Mouse (Mus musculus): ENCODE data around the gene Hrh2.
A peak's percentile ranks its signal among the peaks of the same experiment; 100 is the strongest.

The Hrh2 gene

GRCm38 (mm10) chr13:54215777-54216316 lies 23.9 kb downstream of the Hrh2 start:
- no peak for DNase-seq (ENCODE audit: extremely low spot score, low read depth, low spot score)

- DNase-seq (ENCODE audit: extremely low spot score, low read depth, low spot score), result no peak
Observed at GRCm38 (mm10) chr13:54218341-54218740, 26.4 kb downstream of the Hrh2 start.

DNA sequence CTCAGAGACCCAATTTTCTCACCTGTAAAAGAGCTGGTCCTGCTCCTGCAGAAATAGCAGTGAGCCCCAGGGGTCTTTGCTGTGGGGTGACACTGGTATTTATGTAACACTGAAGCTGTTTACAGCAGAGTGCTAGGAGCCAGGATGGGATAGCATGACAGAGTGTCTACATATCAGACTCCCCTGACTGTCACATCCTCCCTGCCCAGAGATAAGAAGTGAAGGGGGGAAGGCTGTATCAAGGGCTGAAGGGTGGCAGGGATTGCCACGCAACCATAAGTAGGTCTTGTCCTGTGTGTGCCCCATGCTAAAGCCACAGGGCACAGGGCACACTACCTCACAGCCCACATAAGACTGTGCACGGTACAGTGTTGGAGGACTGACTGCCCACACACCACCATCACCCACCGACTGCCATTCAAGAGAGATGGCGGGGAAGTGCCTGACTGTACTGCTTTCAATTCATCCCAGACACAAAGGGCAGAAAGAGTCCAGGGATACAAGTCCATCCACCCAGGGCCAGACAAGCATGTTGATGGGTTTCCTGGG lies 29.8 kb downstream of the Hrh2 start:
- DNase-seq (ENCODE audit: extremely low spot score, low read depth, low spot score), result no peak

DNA sequence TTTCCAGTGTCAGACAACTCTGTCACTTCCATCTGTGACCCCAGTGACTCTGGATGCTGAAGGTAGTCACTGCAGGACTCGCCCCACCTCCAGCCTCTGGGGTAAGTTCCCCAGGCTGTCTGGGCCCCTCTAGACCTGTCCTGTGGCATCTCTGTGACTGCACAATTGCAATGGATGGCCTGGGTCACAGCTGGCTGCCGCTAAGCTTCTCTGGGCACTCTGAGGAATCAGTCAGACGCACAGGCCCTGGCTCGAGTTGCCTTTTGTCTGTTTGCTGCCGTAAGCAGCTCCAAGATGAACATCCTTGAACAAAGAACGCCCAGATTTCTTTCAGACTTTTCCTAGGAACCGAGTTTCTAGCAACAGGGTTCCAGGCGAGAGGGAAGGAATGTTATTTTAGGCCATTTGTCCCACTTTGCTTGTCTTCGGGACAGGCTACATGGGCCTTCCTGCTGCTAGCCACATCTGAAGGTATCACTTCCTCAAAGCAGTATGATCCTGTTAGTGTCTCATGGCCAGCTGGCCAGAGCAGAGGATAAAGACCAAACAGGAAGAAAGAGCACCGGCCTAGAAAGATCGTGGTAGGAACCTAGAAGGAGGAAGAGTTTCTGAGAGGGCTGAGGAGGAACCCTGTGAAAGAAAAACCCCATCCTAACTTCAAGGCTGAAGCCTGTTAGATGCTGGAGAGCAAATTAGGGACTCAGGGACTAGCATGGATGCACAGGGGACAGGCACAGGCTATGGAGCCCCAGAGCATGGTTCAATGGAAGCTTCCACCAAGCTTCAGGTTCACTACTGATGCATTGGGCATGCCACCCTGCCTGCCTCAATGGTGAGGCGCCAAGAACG lies 31.2 kb downstream of the Hrh2 start:
- no peak for DNase-seq (ENCODE audit: extremely low spot score, low read depth, low spot score)

GRCm38 (mm10) chr13:54227916-54228483 lies 36.1 kb downstream of the Hrh2 start:
- DNase-seq (ENCODE audit: extremely low spot score, low read depth, low spot score), result no peak

- DNase-seq (ENCODE audit: extremely low spot score, low read depth, low spot score), result no peak
Observed at GRCm38 (mm10) chr13:54230081-54230480, 38.2 kb downstream of the Hrh2 start.

DNA sequence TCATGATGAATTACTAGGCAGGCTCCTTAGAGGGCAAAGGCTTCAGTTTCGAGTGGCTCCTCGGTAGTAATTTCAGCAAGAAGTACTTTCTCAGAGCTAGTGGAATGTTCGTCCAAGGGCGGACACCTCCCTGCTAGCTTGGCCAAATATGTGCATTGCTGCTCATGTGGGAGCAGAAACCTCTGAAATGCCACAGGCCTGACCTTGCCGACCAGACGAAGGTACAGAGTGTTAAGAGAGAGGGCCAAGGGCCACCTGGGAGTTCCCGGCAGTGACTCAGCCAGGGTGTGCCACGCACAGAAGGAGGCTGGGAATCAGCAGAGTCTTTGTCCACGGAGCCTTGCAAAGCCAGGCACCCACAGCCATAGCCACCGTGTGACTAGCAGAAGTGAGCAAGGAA lies 39.9 kb downstream of the Hrh2 start:
- DNase-seq (ENCODE audit: extremely low spot score, low read depth, low spot score), result no peak

DNA sequence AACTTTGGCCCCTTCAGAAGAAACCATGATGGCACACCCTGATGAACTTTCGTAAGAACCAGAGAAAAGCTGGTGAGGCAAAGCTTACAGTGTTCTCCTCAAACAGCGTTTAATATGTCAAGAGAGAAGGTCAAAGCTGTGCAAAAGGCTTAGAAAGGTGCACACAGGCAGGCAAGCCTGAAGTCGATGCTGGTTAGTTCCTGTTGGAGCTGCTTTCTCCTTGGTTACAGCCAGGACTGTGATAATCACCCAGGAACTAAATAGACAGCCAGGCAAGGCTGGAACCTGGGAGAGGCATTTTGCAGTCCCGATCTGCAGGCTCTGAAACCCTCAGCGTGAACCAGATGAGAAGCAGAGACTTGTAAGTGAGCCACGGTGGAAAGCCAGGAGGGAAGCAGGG lies 45.6 kb downstream of the Hrh2 start:
- DNase-seq (ENCODE audit: extremely low spot score, low read depth, low spot score), result no peak

- DNase-seq (ENCODE audit: extremely low spot score, low read depth, low spot score), result no peak
Observed at GRCm38 (mm10) chr13:54238585-54239323, 46.8 kb downstream of the Hrh2 start.

GRCm38 (mm10) chr13:54242380-54242779 lies 50.5 kb downstream of the Hrh2 start:
- DNase-seq (ENCODE audit: extremely low spot score, low read depth, low spot score), result no peak

DNA sequence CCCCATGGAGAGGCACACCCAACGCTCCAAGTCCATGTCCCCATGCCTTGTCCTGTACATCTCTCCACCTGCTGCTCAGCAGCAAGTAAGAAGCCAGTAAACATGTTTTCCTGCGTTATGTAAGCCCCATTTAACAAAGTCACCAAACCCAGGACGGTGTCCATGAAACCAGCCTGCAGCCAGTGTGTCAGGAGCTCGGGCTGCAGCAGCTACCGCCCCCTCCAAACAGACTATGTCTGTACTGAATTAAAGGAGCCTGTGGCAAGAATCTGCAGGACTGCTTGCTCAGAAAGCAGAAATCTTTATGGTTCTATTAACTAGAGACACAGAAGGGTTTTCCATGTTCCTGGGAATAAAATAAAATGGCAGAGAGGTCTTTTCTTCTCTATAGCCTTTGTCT lies 53.3 kb downstream of the Hrh2 start:
- DNase-seq (ENCODE audit: extremely low spot score, low read depth, low spot score), result no peak

DNA sequence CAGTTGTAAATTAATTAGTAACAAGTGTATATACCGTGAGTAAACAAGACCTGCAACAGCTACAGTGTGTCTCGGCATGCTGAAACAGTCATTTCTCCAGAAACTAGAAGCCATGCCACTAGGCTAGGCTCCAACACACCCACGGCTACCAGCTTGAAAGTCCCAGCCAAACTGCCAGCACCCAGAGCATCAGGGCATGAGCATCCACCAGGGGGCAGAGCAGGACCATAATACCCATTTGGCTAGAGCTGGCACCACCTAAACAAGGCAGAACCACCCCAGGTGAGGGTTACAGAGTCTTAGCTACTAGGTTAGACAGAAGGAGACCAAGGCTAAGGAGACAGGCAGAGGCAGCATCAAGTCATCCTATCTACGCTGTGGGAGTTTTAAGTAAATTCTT lies 55.6 kb downstream of the Hrh2 start:
- DNase-seq (ENCODE audit: extremely low spot score, low read depth, low spot score), result peak; percentile 47

- DNase-seq (ENCODE audit: extremely low spot score, low read depth, low spot score), result no peak
Observed at GRCm38 (mm10) chr13:54248436-54248995, 56.6 kb downstream of the Hrh2 start.

DNA sequence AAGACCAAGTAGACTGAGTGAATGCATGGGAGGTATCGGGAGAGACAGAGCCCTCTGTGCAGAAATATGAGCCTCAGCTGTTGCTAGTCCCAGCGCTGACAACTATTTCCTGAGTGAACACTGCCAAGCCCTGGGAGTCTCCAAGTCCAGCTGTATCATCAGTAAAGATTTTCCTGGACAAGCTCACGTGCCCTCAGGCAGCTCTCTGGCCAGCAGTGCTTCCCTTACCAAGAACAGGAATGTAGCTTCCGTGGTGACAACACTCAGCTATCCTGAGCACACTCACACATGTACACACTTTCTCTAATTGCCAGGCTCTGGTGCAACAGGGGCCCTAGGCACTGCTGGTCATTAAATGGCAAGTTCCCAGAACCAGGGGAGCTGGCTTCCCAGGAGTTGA lies 57.1 kb downstream of the Hrh2 start:
- DNase-seq (ENCODE audit: extremely low spot score, low read depth, low spot score), result no peak

- DNase-seq (ENCODE audit: extremely low spot score, low read depth, low spot score), result no peak
Observed at GRCm38 (mm10) chr13:54250346-54250745, 58.4 kb downstream of the Hrh2 start.

DNA sequence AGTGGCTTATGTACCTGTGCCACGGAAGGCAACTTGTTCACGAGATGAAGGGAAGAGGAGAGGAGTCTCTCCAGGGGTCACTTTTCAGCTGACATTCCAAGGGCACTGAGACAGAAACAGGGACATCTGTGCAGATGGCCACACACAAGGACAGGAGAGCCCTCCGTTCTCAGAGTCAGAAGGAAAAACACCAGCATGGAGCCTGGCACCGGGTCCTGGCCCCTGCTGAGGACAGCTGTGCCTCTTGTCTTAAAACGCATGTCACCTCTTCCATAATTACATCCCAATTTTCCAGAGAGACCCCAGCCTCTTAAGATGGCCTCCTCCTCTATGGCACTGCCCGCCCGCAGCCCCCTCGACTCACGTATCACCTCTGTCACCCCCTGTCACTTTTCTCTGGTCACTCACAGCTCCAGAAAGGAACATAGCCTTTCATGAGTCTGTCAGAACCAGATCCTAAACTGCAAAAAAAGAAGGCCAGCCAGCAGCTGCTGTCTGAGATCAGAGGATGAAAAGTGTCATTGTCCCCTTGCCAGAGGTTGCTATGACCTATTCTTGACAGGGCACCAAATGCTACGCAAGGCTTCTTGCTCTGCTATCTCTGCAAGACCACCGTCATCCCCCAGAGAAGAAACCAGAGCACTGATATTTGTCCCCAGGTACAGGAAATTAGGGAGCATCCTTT lies 59.8 kb downstream of the Hrh2 start:
- no peak for DNase-seq (ENCODE audit: extremely low spot score, low read depth, low spot score)

DNA sequence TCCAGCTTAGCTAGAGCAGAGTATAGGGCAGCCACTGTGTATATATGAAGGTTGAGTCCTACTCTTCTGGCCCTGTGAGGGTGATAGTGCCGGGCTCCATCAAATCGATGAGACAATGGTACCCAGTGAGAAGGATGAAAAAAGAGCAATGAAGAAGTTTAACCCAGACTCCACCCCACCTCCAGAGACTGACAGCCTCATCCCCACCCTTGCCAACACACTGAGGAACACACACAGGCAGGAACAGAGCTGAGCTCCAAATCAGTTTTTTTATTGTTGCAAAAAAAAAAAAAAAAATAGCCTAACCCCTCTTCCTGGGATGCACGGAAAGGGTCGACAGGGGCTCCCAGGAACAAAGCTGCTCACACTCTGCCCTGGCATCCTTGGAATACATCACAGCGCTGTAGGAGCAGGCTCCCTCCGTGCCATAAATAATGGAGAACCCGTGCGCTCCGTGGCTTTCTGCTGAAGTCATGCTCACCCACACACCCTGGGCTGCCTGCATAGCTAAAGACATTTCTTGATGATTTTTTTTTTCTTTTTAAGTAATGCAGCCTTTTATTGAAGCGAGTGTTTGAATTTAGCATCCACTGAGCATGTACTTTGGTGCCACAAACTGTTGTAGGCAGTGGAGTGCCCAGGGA lies 65.8 kb downstream of the Hrh2 start:
- no peak for DNase-seq (ENCODE audit: extremely low spot score, low read depth, low spot score)

DNA sequence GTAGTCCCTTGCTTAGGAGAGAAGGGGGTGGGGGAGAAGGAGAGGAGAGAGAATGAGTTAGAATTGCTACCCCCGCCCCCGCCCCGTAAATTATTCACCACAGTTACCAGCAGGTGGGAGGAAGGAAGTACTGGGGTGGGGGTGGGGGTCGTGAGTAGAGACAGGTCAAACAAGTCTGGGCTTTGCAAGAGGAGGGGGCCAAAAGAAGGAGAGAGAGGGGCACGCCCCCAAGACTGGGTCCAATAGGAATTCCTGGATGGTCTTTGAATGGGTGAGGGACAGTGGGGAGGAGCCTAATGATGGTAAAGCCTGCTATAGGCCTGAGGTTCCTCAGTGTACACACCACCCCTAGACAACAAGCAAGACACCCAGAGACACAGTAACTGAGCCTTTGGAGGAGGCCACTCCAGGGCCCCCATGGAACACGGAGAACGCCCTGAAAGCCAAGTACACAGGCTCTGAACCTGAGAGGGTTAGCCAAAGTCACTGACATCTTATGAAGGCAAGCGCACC lies 66.4 kb downstream of the Hrh2 start:
- DNase-seq (ENCODE audit: extremely low spot score, low read depth, low spot score), result no peak

- no peak for DNase-seq (ENCODE audit: extremely low spot score, low read depth, low spot score)
Observed at GRCm38 (mm10) chr13:54260318-54260717, 68.4 kb downstream of the Hrh2 start.
